Mouse (Mus musculus): ENCODE results near the gene E330017A01Rik. TPM values are rescaled to one million over a fixed set of nuclear protein-coding genes. Genes with fewer than 3 reads are reported as not detected.
"Not testable (repeated sequence)": the region's sequence is repeated elsewhere in the genome, so short reads cannot be mapped to it uniquely, and the experiment has no call there.

The E330017A01Rik gene
- polyA plus RNA-seq, 1 experiment from 2014 or later: not detected

GRCm38 (mm10) chr16:58673811-58674410 is 35.4 kb upstream of the E330017A01Rik start:
- 88% methylated on average over 15 of the region's 15 CpGs for WGBS (ENCODE audit: insufficient replicate concordance)
- peak overlapping the region; percentile 100 for H3K27ac ChIP-seq
- H3K4me3 ChIP-seq: peak overlapping the region; percentile 100
- peaks cover 74% of the 10 kb centered on the region for H3K36me3 ChIP-seq
- no peak for ATAC-seq
- no peaks in the 10 kb centered on the region for H3K9me3 ChIP-seq (replicated peaks)
- H3K4me2 ChIP-seq: peak overlapping the region; percentile 73
- peak overlapping the region; percentile 100 for H3K9ac ChIP-seq
- H3K4me1 ChIP-seq: peaks cover 63% of the 10 kb centered on the region
- no peaks in the 10 kb centered on the region for H3K27me3 ChIP-seq (replicated peaks)

- 36% methylated on average over 13 of the region's 13 CpGs for WGBS (ENCODE audit: insufficient replicate concordance)
- Histone ChIP-seq H3K4me2 (peak overlapping the region; percentile 73), H3K36me3 (peaks cover 58% of the 10 kb centered on the region), H3K9me3 (replicated peaks) (no peaks in the 10 kb centered on the region), H3K4me1 (peaks cover 65% of the 10 kb centered on the region), H3K27ac (peak overlapping the region; percentile 100), H3K9ac (peak overlapping the region; percentile 100), H3K27me3 (replicated peaks) (no peaks in the 10 kb centered on the region), H3K4me3 (peak overlapping the region; percentile 100)
- no peak for ATAC-seq
These were observed 33.9 kb upstream of the E330017A01Rik start for GRCm38 (mm10) chr16:58672396-58672795.

GRCm38 (mm10) chr16:58671212-58671985 is 32.9 kb upstream of the E330017A01Rik start:
- Histone ChIP-seq H3K27me3 (replicated peaks) (no peaks in the 10 kb centered on the region), H3K9ac (peak overlapping the region; percentile 100), H3K4me1 (peaks cover 66% of the 10 kb centered on the region), H3K27ac (peak overlapping the region; percentile 100), H3K4me2 (peak overlapping the region; percentile 73), H3K9me3 (replicated peaks) (no peaks in the 10 kb centered on the region), H3K4me3 (peak overlapping the region; percentile 100), H3K36me3 (peaks cover 49% of the 10 kb centered on the region)
- 22% methylated on average over 8 of the region's 8 CpGs for WGBS (ENCODE audit: insufficient replicate concordance)
- ATAC-seq: no peak

- no peak for ATAC-seq
- Histone ChIP-seq H3K27me3 (replicated peaks) (no peaks in the 10 kb centered on the region), H3K9me3 (replicated peaks) (no peaks in the 10 kb centered on the region), H3K4me2 (peak overlapping the region; percentile 73), H3K36me3 (peaks cover 41% of the 10 kb centered on the region), H3K9ac (peak overlapping the region; percentile 100), H3K4me3 (peak overlapping the region; percentile 100), H3K27ac (peak overlapping the region; percentile 100), H3K4me1 (peaks cover 66% of the 10 kb centered on the region)
- under 1% methylated on average over 25 of the region's 25 CpGs for WGBS (ENCODE audit: insufficient replicate concordance)
These were observed 32.1 kb upstream of the E330017A01Rik start for GRCm38 (mm10) chr16:58670643-58671042.

GRCm38 (mm10) chr16:58669917-58670630 is 31.5 kb upstream of the E330017A01Rik start, which contains the start of gene Cpox:
Gene Cpox (plus strand): TSS chr16:58670292.
- no peaks in the 10 kb centered on the region for H3K9me3 ChIP-seq (replicated peaks)
- H3K27ac ChIP-seq: peak within 1 kb of the TSS; percentile 100
- H3K27me3 ChIP-seq (replicated peaks): no peaks in the 10 kb centered on the region
- peak within 1 kb of the TSS; percentile 100 for H3K4me3 ChIP-seq
- peaks cover 35% of the 10 kb centered on the region for H3K36me3 ChIP-seq
- peak within 1 kb of the TSS; percentile 73 for H3K4me2 ChIP-seq
- peak within 1 kb of the TSS; percentile 100 for H3K9ac ChIP-seq
- peaks cover 67% of the 10 kb centered on the region for H3K4me1 ChIP-seq
- WGBS (ENCODE audit: insufficient replicate concordance): under 1% methylated on average over 51 of the region's 51 CpGs
- ATAC-seq: peak; percentile 97

- H3K9me3 ChIP-seq (replicated peaks): no peaks in the 10 kb centered on the region
- WGBS (ENCODE audit: insufficient replicate concordance): 4% methylated on average over 5 of the region's 5 CpGs
- H3K27me3 ChIP-seq (replicated peaks): no peaks in the 10 kb centered on the region
- H3K9ac ChIP-seq: peak overlapping the region; percentile 100
- peaks cover 27% of the 10 kb centered on the region for H3K36me3 ChIP-seq
- H3K4me2 ChIP-seq: peak overlapping the region; percentile 73
- peak; percentile 25 for ATAC-seq
- H3K4me1 ChIP-seq: peaks cover 67% of the 10 kb centered on the region
- H3K4me3 ChIP-seq: peak overlapping the region; percentile 100
- H3K27ac ChIP-seq: peak overlapping the region; percentile 100
These were observed 30.7 kb upstream of the E330017A01Rik start for GRCm38 (mm10) chr16:58669264-58669663.

GRCm38 (mm10) chr16:58668586-58668985 is 30.0 kb upstream of the E330017A01Rik start:
- peak overlapping the region; percentile 73 for H3K4me2 ChIP-seq
- no peaks in the 10 kb centered on the region for H3K9me3 ChIP-seq (replicated peaks)
- H3K9ac ChIP-seq: peak overlapping the region; percentile 100
- peak overlapping the region; percentile 100 for H3K27ac ChIP-seq
- H3K27me3 ChIP-seq (replicated peaks): no peaks in the 10 kb centered on the region
- peaks cover 20% of the 10 kb centered on the region for H3K36me3 ChIP-seq
- no peak for ATAC-seq
- peak overlapping the region; percentile 100; the same call in 1 of the 2 replicates for H3K4me3 ChIP-seq
- WGBS (ENCODE audit: insufficient replicate concordance): 51% methylated on average over 3 of the region's 3 CpGs
- H3K4me1 ChIP-seq: peaks cover 67% of the 10 kb centered on the region

- not testable (repeated sequence) for H3K36me3 ChIP-seq; H3K9ac ChIP-seq; H3K4me3 ChIP-seq; H3K4me2 ChIP-seq; H3K27me3 ChIP-seq (replicated peaks); H3K9me3 ChIP-seq (replicated peaks); ATAC-seq
- WGBS (ENCODE audit: insufficient replicate concordance): 82% methylated on average over 3 of the region's 3 CpGs
- Histone ChIP-seq H3K4me1 (peaks cover 78% of the 10 kb centered on the region), H3K27ac (peak overlapping the region; percentile 100)
These were observed 28.1 kb upstream of the E330017A01Rik start for GRCm38 (mm10) chr16:58666681-58667080.

GRCm38 (mm10) chr16:58665137-58665536 is 26.6 kb upstream of the E330017A01Rik start:
- H3K4me1 ChIP-seq: peaks cover 93% of the 10 kb centered on the region
- H3K27me3 ChIP-seq (replicated peaks); H3K4me3 ChIP-seq; H3K36me3 ChIP-seq; H3K4me2 ChIP-seq; ATAC-seq; H3K9me3 ChIP-seq (replicated peaks); H3K9ac ChIP-seq: not testable (repeated sequence)
- H3K27ac ChIP-seq: peak overlapping the region; percentile 100

GRCm38 (mm10) chr16:58663816-58664215 is 25.3 kb upstream of the E330017A01Rik start:
- whole genome bisulfite sequencing (ENCODE audit: insufficient replicate concordance): 78% methylated on average over 2 of the region's 2 CpGs
- no peak overlapping the region for H3K4me3 ChIP-seq
- peaks cover 97% of the 10 kb centered on the region for H3K4me1 ChIP-seq
- H3K36me3 ChIP-seq: no peaks in the 10 kb centered on the region
- H3K9me3 ChIP-seq (replicated peaks): no peaks in the 10 kb centered on the region
- H3K9ac ChIP-seq: 0 out of 2 replicates have a peak overlapping the region, but pooled peaks have one; percentile 7
- H3K27ac ChIP-seq: peak overlapping the region; percentile 100
- no peak overlapping the region for H3K4me2 ChIP-seq
- ATAC-seq: no peak
- no peaks in the 10 kb centered on the region for H3K27me3 ChIP-seq (replicated peaks)

GRCm38 (mm10) chr16:58663021-58663420 is 24.5 kb upstream of the E330017A01Rik start:
- H3K4me1 ChIP-seq: peaks cover 97% of the 10 kb centered on the region
- no peaks in the 10 kb centered on the region for H3K9me3 ChIP-seq (replicated peaks)
- no peaks in the 10 kb centered on the region for H3K27me3 ChIP-seq (replicated peaks)
- H3K4me2 ChIP-seq: peak overlapping the region; percentile 61; the same call in 1 of the 2 replicates
- H3K4me3 ChIP-seq: no peak overlapping the region
- H3K27ac ChIP-seq: peak overlapping the region; percentile 100
- peak overlapping the region; percentile 67 for H3K9ac ChIP-seq
- no peaks in the 10 kb centered on the region for H3K36me3 ChIP-seq
- no peak for ATAC-seq
- 50% methylated on average over 5 of the region's 5 CpGs for WGBS (ENCODE audit: insufficient replicate concordance)

Measured in liver, embryonic 12.5 days (tissue).